Mouse (Mus musculus) embryonic facial prominence, embryonic 11.5 days (tissue): Measurements from ENCODE around the gene BC029722. TPM values are rescaled to one million over a fixed set of nuclear protein-coding genes. Genes with fewer than 3 reads are reported as not detected.

Source experiments
- ATAC-seq: fragments of 200-750 bp; cut with Nextera tagmentation; replicated peaks from 2 replicates; pipeline ENCODE4 v1.8.0; 2017; ENCODE audit warnings: low read depth; ENCODE audit not compliant: insufficient number of reproducible peaks, low FRiP score, low TSS enrichment
- DNase-seq: peaks from one replicate; pipeline ENCODE4 v3.0.0-alpha.2; 2015; ENCODE audit warnings: low spot score
- H3K27ac ChIP-seq: fragments of 300-500 bp; sonication (generic); replicated peaks from 2 replicates; pipeline ENCODE4 v1.5.1; 2014; ENCODE audit warnings: mild to moderate bottlenecking, low read depth, low read length, control low read depth
- H3K27me3 ChIP-seq: fragments of 300-500 bp; sonication (generic); 2 replicates; pipeline ENCODE4 v1.6.1; 2014; ENCODE audit warnings: mild to moderate bottlenecking, low read length, moderate library complexity, mixed read lengths; ENCODE audit not compliant: control insufficient read depth, insufficient read depth
- H3K36me3 ChIP-seq: fragments of 300-500 bp; sonication (generic); replicated peaks from 2 replicates; pipeline ENCODE4 v1.6.1; 2014; ENCODE audit warnings: low read depth, mild to moderate bottlenecking, low read length, moderate library complexity, mixed read lengths; ENCODE audit not compliant: control insufficient read depth, insufficient read depth
- H3K4me1 ChIP-seq: fragments of 300-500 bp; sonication (generic); 2 replicates; pipeline ENCODE4 v1.6.1; 2014; ENCODE audit warnings: low read length, mixed read lengths; ENCODE audit not compliant: control insufficient read depth, insufficient read depth
- H3K4me2 ChIP-seq: fragments of 300-500 bp; sonication (generic); 2 replicates; pipeline ENCODE4 v1.6.1; 2014; ENCODE audit warnings: low read depth, mild to moderate bottlenecking, control low read depth, low read length, moderate library complexity
- H3K4me3 ChIP-seq: fragments of 300-500 bp; sonication (generic); 2 replicates; pipeline ENCODE4 v1.5.1; 2014; ENCODE audit warnings: low read depth, low read length, control low read depth
- H3K9ac ChIP-seq: fragments of 300-500 bp; sonication (generic); replicated peaks from 2 replicates; pipeline ENCODE4 v1.6.1; 2014; ENCODE audit warnings: mild to moderate bottlenecking, control low read depth, low read length
- H3K9me3 ChIP-seq: fragments of 300-500 bp; sonication (generic); replicated peaks from 2 replicates; pipeline ENCODE4 v1.6.1; 2016; ENCODE audit warnings: mild to moderate bottlenecking, low read length, inconsistent platforms, mixed read lengths; ENCODE audit not compliant: control insufficient read depth
- WGBS: fragments of 180-500 bp; shearing (Covaris S2); extraction: QIAGEN DNeasy Blood & Tissue Kit; methylation state at CpG from one replicate; pipeline ENCODE4 v1.1.7; 2014; 5-methylcytosine and 5-hydroxymethylcytosine counted together
- polyA plus RNA-seq: library from polyadenylated mRNA; unstranded; fragments of >200 nt; fragmentation: Nextera tagmentation; extraction: Ambion mirVana; gene quantifications from 2 replicates; pipeline ENCODE4 v1.2.1, GENCODE M21; 2014

The BC029722 gene
- polyA plus RNA-seq, 1 experiment from 2014 or later, result 5.7 TPM

DNA sequence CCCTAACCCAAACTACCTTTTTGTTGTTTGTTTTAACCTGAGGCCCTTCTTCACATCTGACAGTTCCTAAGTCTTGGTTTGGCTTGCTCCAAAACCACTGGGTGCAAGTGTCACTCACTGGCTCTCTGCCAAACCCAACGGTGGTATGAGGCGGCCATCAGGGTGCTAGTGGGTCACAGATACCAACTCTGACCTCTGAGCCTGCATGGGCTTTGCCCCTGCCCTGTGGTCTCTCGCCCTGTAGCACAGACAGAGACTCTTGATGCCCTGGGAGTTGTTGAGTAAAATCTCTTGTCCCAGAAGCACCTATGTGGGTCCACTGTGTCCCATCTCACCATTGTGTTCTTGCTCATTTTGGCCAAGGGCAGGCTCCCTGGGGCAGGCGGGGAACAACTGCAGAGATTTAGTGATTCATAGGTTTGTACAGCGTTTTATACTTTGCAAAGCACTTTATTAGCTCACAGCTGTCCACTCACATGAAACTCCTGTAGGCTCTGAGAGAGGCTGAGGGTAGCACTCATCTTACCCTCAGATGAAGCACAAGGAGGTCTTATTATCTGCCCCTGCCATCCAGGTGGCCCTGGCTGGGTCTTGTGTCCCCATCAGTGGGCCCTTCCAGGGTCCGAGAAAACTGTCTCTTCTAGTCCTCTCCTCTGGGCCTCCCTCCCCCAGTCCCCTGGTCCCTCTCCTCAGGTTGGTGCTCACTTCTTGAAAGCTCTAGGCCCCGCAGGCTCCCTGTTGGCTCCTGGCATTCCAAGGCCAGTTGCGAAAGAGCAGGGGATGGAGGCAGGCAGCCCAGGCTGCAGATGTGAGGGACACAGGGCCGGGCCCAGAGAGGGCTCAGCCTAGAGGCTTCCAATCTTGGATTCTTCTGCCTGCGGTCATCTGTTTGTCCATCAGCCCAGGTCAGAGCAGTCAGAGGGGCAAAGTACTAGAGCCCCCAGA is 1.7 kb downstream of the BC029722 start:
- H3K27me3 ChIP-seq, result no peaks in the 10 kb centered on the region

DNA sequence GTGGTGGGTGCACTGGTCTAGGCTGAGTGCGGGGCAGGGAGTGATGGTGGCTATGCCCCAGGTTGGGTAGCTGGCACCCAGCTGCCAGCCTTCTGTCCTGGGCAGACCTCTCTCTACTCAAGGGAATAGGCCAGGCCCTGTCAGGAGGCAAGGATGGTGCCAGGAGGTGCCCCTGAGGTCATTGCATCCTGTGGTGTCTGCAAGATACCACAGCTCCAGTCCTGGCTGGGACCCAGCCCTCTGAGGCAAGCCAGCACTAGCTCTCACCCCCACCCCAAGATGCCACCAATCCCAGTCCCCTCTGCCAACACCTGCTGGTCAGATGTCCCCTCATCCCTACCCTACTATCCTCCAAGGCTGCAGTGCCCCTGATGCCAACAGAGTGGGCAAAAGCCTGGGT is 3.0 kb downstream of the BC029722 start:
- Histone ChIP-seq H3K27ac (no peak overlapping the region), H3K9ac (no peak overlapping the region), H3K9me3 (no peaks in the 10 kb centered on the region), H3K4me3 (no peak overlapping the region), H3K36me3 (no peaks in the 10 kb centered on the region; the same call in 1 of the 2 replicates), H3K27me3 (no peaks in the 10 kb centered on the region), H3K4me1 (no peaks in the 10 kb centered on the region), H3K4me2 (no peak overlapping the region)
- 100% methylated on average over 1 of the region's 1 CpGs for WGBS
- ATAC-seq (no peak), DNase-seq (no peak)

More for the DNA sequence above, 1.7 kb downstream of the BC029722 start:
- Histone ChIP-seq H3K4me2 (no peak overlapping the region), H3K9me3 (no peaks in the 10 kb centered on the region), H3K4me3 (no peak overlapping the region), H3K36me3 (peaks cover 3% of the 10 kb centered on the region), H3K9ac (0 out of 2 replicates have a peak overlapping the region, but pooled peaks have one; percentile 7), H3K27ac (no peak overlapping the region), H3K4me1 (no peaks in the 10 kb centered on the region)
- ATAC-seq (no peak), DNase-seq (no peak)
- 82% methylated on average over 10 of the region's 10 CpGs for WGBS

DNA sequence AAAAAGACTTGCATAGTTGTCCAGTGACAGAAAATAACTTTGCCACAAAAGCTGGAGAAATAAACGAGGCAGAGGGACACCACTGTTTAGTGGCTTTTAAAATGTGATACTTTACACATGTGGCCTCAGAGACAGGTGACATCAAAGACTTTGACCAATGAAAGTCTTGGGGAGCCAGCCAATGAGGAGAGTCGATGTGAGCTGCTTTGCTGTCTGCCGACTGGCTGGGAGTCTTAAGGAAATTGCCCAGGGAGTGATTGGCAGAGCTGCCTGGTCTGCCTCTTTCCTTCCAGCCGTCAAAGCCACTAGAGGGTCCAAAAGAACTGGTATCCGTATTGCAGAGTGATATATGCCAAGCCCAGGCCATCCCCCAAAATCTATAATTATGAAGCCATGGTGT is 4.4 kb downstream of the BC029722 start:
- Histone ChIP-seq H3K4me1 (no peaks in the 10 kb centered on the region), H3K36me3 (no peaks in the 10 kb centered on the region; the same call in 1 of the 2 replicates), H3K27me3 (no peaks in the 10 kb centered on the region), H3K4me2 (no peak overlapping the region), H3K4me3 (no peak overlapping the region), H3K27ac (no peak overlapping the region), H3K9ac (no peak overlapping the region), H3K9me3 (no peaks in the 10 kb centered on the region)
- ATAC-seq, result no peak
- DNase-seq, result peak; percentile 22
- 31% methylated on average over 5 of the region's 5 CpGs for WGBS

DNA sequence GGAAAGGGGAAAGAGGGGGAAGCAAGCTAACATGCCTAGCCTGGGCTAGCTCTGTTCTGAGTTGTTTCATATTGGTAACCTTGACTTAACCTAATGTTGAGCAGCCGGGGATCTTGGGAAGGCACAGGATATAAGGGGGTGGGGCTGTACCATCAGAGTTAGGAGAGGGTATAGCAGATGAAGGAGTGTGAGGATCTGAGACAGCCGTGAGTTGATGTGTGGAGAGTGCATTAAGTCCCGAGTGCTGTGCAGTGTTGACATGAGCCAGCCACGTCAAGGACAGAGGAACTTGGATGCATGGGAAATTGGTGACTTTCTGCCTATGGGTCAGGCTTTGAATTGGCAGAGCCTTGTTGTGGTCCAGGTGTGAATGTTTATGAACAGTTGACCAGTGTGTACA is 6.6 kb downstream of the BC029722 start:
- H3K36me3 ChIP-seq, result no peaks in the 10 kb centered on the region
- H3K4me3 ChIP-seq, result no peak overlapping the region
- no peaks in the 10 kb centered on the region for H3K4me1 ChIP-seq
- H3K9ac ChIP-seq, result no peak overlapping the region
- no peaks in the 10 kb centered on the region for H3K27me3 ChIP-seq
- ATAC-seq (no peak), DNase-seq (no peak)
- 77% methylated on average over 4 of the region's 4 CpGs for WGBS
- no peak overlapping the region for H3K4me2 ChIP-seq
- no peaks in the 10 kb centered on the region for H3K9me3 ChIP-seq
- no peak overlapping the region for H3K27ac ChIP-seq

DNA sequence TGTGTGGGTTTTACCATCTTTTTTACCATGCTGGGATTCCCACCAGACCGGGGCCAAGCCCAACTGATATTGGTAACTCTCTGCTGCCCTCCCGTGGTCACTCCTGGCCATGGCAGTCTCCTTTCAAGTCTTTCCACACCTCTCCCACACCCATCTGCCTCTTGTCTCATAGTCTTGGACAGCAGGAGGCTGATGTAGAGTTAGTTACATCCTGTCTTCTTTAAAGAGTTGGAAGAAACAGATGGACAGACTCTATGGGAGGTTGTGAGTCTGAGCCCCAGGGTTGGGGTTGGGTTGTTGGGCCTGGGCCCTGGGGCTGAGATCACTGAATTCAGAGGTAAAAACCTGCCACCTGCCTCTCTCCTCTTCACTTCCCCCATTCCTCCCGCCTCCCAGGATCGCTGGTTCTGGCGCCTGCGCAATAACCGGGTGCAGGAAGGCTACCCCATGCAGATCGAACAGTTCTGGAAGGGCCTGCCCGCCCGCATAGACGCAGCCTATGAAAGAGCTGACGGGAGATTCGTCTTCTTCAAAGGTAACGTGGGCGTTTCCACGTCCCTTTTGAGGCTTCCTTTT is 7.3 kb downstream of the BC029722 start:
- Histone ChIP-seq H3K4me2 (no peak overlapping the region), H3K36me3 (no peaks in the 10 kb centered on the region), H3K4me1 (no peaks in the 10 kb centered on the region), H3K4me3 (no peak overlapping the region), H3K9ac (no peak overlapping the region), H3K27ac (no peak overlapping the region), H3K27me3 (no peaks in the 10 kb centered on the region), H3K9me3 (no peaks in the 10 kb centered on the region)
- DNase-seq (peak; percentile 83), ATAC-seq (no peak)
- 43% methylated on average over 16 of the region's 16 CpGs for WGBS

DNA sequence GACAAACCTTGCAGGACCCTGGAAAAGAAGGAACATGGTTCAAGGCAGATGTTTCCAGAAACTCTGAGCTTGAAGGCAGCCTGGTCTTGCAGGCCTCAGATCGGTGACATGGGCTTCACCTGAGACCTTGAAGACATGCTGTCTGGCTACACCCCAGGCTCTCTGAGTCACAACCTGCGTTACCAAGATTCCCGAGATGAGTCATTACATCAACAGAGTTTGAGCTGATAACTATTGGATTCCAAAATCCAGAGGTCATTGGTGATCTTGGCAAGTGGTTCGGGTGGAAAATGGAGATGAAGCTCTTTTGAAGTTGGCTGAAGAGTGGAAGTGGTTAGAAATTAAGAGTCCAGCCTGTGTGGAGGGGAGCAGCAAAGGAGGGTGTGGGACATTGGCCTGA is 9.6 kb downstream of the BC029722 start:
- no peak overlapping the region for H3K9ac ChIP-seq
- no peak overlapping the region for H3K4me3 ChIP-seq
- H3K4me2 ChIP-seq, result no peak overlapping the region
- 86% methylated on average over 4 of the region's 4 CpGs for WGBS
- no peaks in the 10 kb centered on the region for H3K36me3 ChIP-seq
- H3K4me1 ChIP-seq, result no peaks in the 10 kb centered on the region
- no peak overlapping the region for H3K27ac ChIP-seq
- H3K9me3 ChIP-seq, result no peaks in the 10 kb centered on the region
- ATAC-seq, result no peak
- DNase-seq, result no peak
- H3K27me3 ChIP-seq, result no peaks in the 10 kb centered on the region

DNA sequence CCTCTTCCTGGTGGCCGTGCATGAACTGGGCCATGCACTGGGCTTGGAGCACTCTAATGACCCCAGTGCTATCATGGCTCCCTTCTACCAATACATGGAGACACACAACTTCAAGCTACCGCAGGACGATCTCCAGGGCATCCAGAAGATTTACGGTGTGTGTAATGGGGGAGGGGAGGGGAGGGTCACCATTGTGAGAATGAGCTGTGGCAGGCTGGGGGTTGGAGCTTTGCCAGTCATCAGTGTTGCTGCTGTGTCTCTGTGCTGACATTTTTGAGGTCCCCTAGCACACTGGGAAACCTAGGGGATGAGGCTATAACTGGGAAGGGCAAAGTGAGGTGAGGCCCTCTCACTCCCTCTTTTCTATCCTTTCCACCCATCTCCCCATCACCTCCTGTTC is 11.8 kb downstream of the BC029722 start:
- H3K36me3 ChIP-seq, result no peaks in the 10 kb centered on the region
- no peak overlapping the region for H3K4me2 ChIP-seq
- H3K4me1 ChIP-seq, result no peaks in the 10 kb centered on the region
- WGBS, result 87% methylated on average over 4 of the region's 4 CpGs
- H3K27ac ChIP-seq, result no peak overlapping the region
- no peak for DNase-seq
- H3K9me3 ChIP-seq, result no peaks in the 10 kb centered on the region
- H3K9ac ChIP-seq, result no peak overlapping the region
- no peak overlapping the region for H3K4me3 ChIP-seq
- no peaks in the 10 kb centered on the region for H3K27me3 ChIP-seq
- ATAC-seq, result no peak

DNA sequence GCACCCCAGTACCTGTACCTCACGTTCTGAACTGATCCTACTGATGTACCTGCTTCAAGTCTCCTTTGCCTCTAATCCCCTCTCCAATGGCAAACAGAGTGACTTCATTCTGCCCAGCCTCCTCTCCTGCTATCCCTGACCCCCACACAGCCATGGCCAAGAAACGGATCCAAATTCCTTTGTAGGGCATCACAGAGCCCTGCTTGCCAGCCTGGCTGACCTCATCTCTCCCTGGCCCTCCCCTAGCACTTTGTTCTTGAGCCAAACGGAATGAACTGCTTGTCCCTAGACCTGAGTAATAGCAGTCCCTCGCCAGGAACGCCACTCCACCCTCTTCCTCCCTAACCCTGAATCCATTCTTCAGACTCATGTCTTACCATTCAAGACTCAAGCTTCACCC is 12.7 kb downstream of the BC029722 start:
- Histone ChIP-seq H3K9me3 (no peaks in the 10 kb centered on the region), H3K36me3 (no peaks in the 10 kb centered on the region), H3K27me3 (no peaks in the 10 kb centered on the region), H3K27ac (no peak overlapping the region), H3K4me3 (no peak overlapping the region), H3K4me1 (no peaks in the 10 kb centered on the region), H3K9ac (no peak overlapping the region), H3K4me2 (no peak overlapping the region)
- WGBS, result 69% methylated on average over 5 of the region's 5 CpGs
- ATAC-seq (no peak), DNase-seq (no peak)
